Mouse (Mus musculus) hindbrain, embryonic 13.5 days (tissue): Measurements from ENCODE around the gene Muc3. TPM values are rescaled to one million over a fixed set of nuclear protein-coding genes. Genes with fewer than 3 reads are reported as not detected.
"Not testable (repeated sequence)": the region's sequence is repeated elsewhere in the genome, so short reads cannot be mapped to it uniquely, and the experiment has no call there.

Experiments
- ATAC-seq: fragments of 200-750 bp; cut with Nextera tagmentation; 2 replicates; pipeline ENCODE4 v1.8.0; 2017; ENCODE audit warnings: moderate TSS enrichment; ENCODE audit not compliant: low FRiP score
- H3K27ac ChIP-seq: fragments of 300-500 bp; sonication (generic); 2 replicates; pipeline ENCODE4 v1.5.1; 2015; ENCODE audit warnings: inconsistent platforms, mild to moderate bottlenecking, moderate library complexity
- H3K27me3 ChIP-seq: fragments of 300-500 bp; sonication (generic); 2 replicates; pipeline ENCODE4 v1.6.1; 2015; ENCODE audit warnings: mild to moderate bottlenecking, inconsistent platforms
- H3K36me3 ChIP-seq: fragments of 300-500 bp; sonication (generic); 2 replicates; pipeline ENCODE4 v1.6.1; 2015; ENCODE audit warnings: mild to moderate bottlenecking, inconsistent platforms
- H3K4me1 ChIP-seq: fragments of 300-500 bp; sonication (generic); replicated peaks from 2 replicates; pipeline ENCODE4 v1.6.1; 2015; ENCODE audit warnings: inconsistent platforms
- H3K4me2 ChIP-seq: fragments of 300-500 bp; sonication (generic); 2 replicates; pipeline ENCODE4 v1.6.1; 2015; ENCODE audit warnings: inconsistent platforms, mild to moderate bottlenecking, moderate library complexity
- H3K4me3 ChIP-seq: fragments of 300-500 bp; sonication (generic); 2 replicates; pipeline ENCODE4 v1.5.1; 2015; ENCODE audit warnings: mild to moderate bottlenecking, inconsistent platforms
- H3K9ac ChIP-seq: fragments of 300-500 bp; sonication (generic); 2 replicates; pipeline ENCODE4 v1.6.1; 2015; ENCODE audit warnings: mild to moderate bottlenecking, inconsistent platforms
- H3K9me3 ChIP-seq: fragments of 300-500 bp; sonication (generic); 2 replicates; pipeline ENCODE4 v1.6.1; 2016; ENCODE audit warnings: inconsistent platforms
- WGBS: fragments of 180-500 bp; shearing (Covaris S2); methylation state at CpG from one replicate; pipeline ENCODE4 v1.1.7; 2015; 5-methylcytosine and 5-hydroxymethylcytosine counted together
- polyA plus RNA-seq: library from polyadenylated mRNA; unstranded; fragments of >200 nt; fragmentation: Nextera tagmentation; extraction: Ambion mirVana; gene quantifications from 2 replicates; pipeline ENCODE4 v1.2.1, GENCODE M21; 2015

Muc3 gene
- polyA plus RNA-seq, result not detected in 2 replicates

GRCm38 (mm10) chr5:137149272-137149882, at the start of gene Muc3:
Gene Muc3 (minus strand): TSS chr5:137149322.
- H3K9ac ChIP-seq, ATAC-seq, H3K4me3 ChIP-seq: not testable (repeated sequence)

GRCm38 (mm10) chr5:137194488-137195120, 45.5 kb upstream of the Muc3 start:
- 84% methylated on average over 8 of the region's 8 CpGs for WGBS
- H3K36me3 ChIP-seq, result no peaks in the 10 kb centered on the region
- H3K27ac ChIP-seq, result no peak overlapping the region
- 0 out of 2 replicates have a peak, but pooled peaks cover 2% of the 10 kb centered on the region for H3K27me3 ChIP-seq
- no peak for ATAC-seq
- H3K4me1 ChIP-seq, result no peaks in the 10 kb centered on the region
- H3K4me3 ChIP-seq, result no peak overlapping the region
- 0 out of 2 replicates have a peak, but pooled peaks cover 3% of the 10 kb centered on the region for H3K9me3 ChIP-seq
- no peak overlapping the region for H3K9ac ChIP-seq
- H3K4me2 ChIP-seq, result no peak overlapping the region

More at GRCm38 (mm10) chr5:137149272-137149882, at the start of gene Muc3:
- H3K36me3 ChIP-seq, H3K27ac ChIP-seq, H3K4me2 ChIP-seq, H3K27me3 ChIP-seq, H3K4me1 ChIP-seq: not testable (repeated sequence)
- peaks cover 18% of the 10 kb centered on the region; the same call in 1 of the 2 replicates for H3K9me3 ChIP-seq

GRCm38 (mm10) chr5:137193279-137193952, 44.3 kb upstream of the Muc3 start:
- Histone ChIP-seq H3K9me3 (0 out of 2 replicates have a peak, but pooled peaks cover 3% of the 10 kb centered on the region), H3K27ac (no peak overlapping the region), H3K36me3 (no peaks in the 10 kb centered on the region), H3K4me3 (no peak overlapping the region), H3K9ac (no peak overlapping the region), H3K4me1 (no peaks in the 10 kb centered on the region), H3K4me2 (no peak overlapping the region), H3K27me3 (peaks cover 6% of the 10 kb centered on the region; the same call in 1 of the 2 replicates)
- WGBS, result 72% methylated on average over 8 of the region's 8 CpGs
- ATAC-seq, result no peak

- peak overlapping the region; percentile 50 for H3K4me3 ChIP-seq
- H3K36me3 ChIP-seq, result no peaks in the 10 kb centered on the region
- H3K27ac ChIP-seq, result peak overlapping the region; percentile 40; the same call in 1 of the 2 replicates
- peaks cover 9% of the 10 kb centered on the region; the same call in 1 of the 2 replicates for H3K27me3 ChIP-seq
- H3K9me3 ChIP-seq, result 0 out of 2 replicates have a peak, but pooled peaks cover 3% of the 10 kb centered on the region
- peak overlapping the region; percentile 77 for H3K9ac ChIP-seq
- peak overlapping the region; percentile 67 for H3K4me2 ChIP-seq
- 3% methylated on average over 34 of the region's 34 CpGs for WGBS
- no peaks in the 10 kb centered on the region for H3K4me1 ChIP-seq
- no peak for ATAC-seq
Observed at GRCm38 (mm10) chr5:137189326-137189725, 40.2 kb upstream of the Muc3 start.

- H3K9ac ChIP-seq, result no peak overlapping the region
- H3K4me1 ChIP-seq, result no peaks in the 10 kb centered on the region
- no peak overlapping the region for H3K4me2 ChIP-seq
- H3K4me3 ChIP-seq, result no peak overlapping the region
- H3K27ac ChIP-seq, result no peak overlapping the region
- no peaks in the 10 kb centered on the region for H3K9me3 ChIP-seq
- no peak for ATAC-seq
- WGBS, result 88% methylated on average over 8 of the region's 8 CpGs
- H3K27me3 ChIP-seq, result peaks cover 9% of the 10 kb centered on the region; the same call in 1 of the 2 replicates
- H3K36me3 ChIP-seq, result no peaks in the 10 kb centered on the region
Observed at GRCm38 (mm10) chr5:137185362-137185761, 36.2 kb upstream of the Muc3 start.

GRCm38 (mm10) chr5:137179646-137180374, 30.7 kb upstream of the Muc3 start:
- WGBS, result 83% methylated on average over 8 of the region's 8 CpGs
- Histone ChIP-seq H3K27me3 (peaks cover 3% of the 10 kb centered on the region; the same call in 1 of the 2 replicates), H3K4me1 (no peaks in the 10 kb centered on the region), H3K9ac (no peak overlapping the region), H3K9me3 (no peaks in the 10 kb centered on the region), H3K4me3 (no peak overlapping the region), H3K4me2 (no peak overlapping the region), H3K27ac (no peak overlapping the region), H3K36me3 (no peaks in the 10 kb centered on the region)
- ATAC-seq, result no peak

GRCm38 (mm10) chr5:137173967-137174366, 24.8 kb upstream of the Muc3 start:
- Histone ChIP-seq H3K4me3 (no peak overlapping the region), H3K4me2 (no peak overlapping the region), H3K27me3 (no peaks in the 10 kb centered on the region), H3K27ac (no peak overlapping the region), H3K9ac (no peak overlapping the region), H3K36me3 (no peaks in the 10 kb centered on the region), H3K9me3 (no peaks in the 10 kb centered on the region), H3K4me1 (no peaks in the 10 kb centered on the region)
- no peak for ATAC-seq
- WGBS, result 83% methylated on average over 6 of the region's 6 CpGs

- Histone ChIP-seq H3K36me3 (no peaks in the 10 kb centered on the region), H3K27me3 (no peaks in the 10 kb centered on the region), H3K4me1 (no peaks in the 10 kb centered on the region), H3K9me3 (no peaks in the 10 kb centered on the region), H3K27ac (no peak overlapping the region), H3K4me3 (no peak overlapping the region), H3K9ac (no peak overlapping the region), H3K4me2 (no peak overlapping the region)
- WGBS, result 0% methylated on average over 1 of the region's 1 CpGs
- ATAC-seq, result no peak
Observed at GRCm38 (mm10) chr5:137172591-137172990, 23.5 kb upstream of the Muc3 start.

GRCm38 (mm10) chr5:137171478-137171877, 22.4 kb upstream of the Muc3 start:
- H3K27me3 ChIP-seq, result no peaks in the 10 kb centered on the region
- H3K27ac ChIP-seq, result no peak overlapping the region
- H3K4me1 ChIP-seq, result no peaks in the 10 kb centered on the region
- no peak overlapping the region for H3K4me2 ChIP-seq
- no peak overlapping the region for H3K4me3 ChIP-seq
- H3K9ac ChIP-seq, result no peak overlapping the region
- WGBS, result 63% methylated on average over 7 of the region's 7 CpGs
- H3K36me3 ChIP-seq, result no peaks in the 10 kb centered on the region
- H3K9me3 ChIP-seq, result no peaks in the 10 kb centered on the region
- ATAC-seq, result no peak

- no peaks in the 10 kb centered on the region for H3K27me3 ChIP-seq
- H3K4me2 ChIP-seq, result no peak overlapping the region
- H3K36me3 ChIP-seq, result no peaks in the 10 kb centered on the region
- WGBS, result 71% methylated on average over 9 of the region's 9 CpGs
- no peaks in the 10 kb centered on the region for H3K9me3 ChIP-seq
- no peaks in the 10 kb centered on the region for H3K4me1 ChIP-seq
- H3K4me3 ChIP-seq, result no peak overlapping the region
- ATAC-seq, result no peak
- H3K27ac ChIP-seq, result no peak overlapping the region
- H3K9ac ChIP-seq, result no peak overlapping the region
Observed at GRCm38 (mm10) chr5:137170836-137171380, 21.8 kb upstream of the Muc3 start.

GRCm38 (mm10) chr5:137167539-137167938, 18.4 kb upstream of the Muc3 start:
- Histone ChIP-seq H3K27me3 (no peaks in the 10 kb centered on the region), H3K4me2 (no peak overlapping the region), H3K4me3 (no peak overlapping the region), H3K9ac (no peak overlapping the region), H3K27ac (no peak overlapping the region), H3K4me1 (no peaks in the 10 kb centered on the region), H3K36me3 (no peaks in the 10 kb centered on the region), H3K9me3 (no peaks in the 10 kb centered on the region)
- WGBS, result 74% methylated on average over 6 of the region's 6 CpGs
- no peak for ATAC-seq

- 85% methylated on average over 9 of the region's 9 CpGs for WGBS
- no peak overlapping the region for H3K27ac ChIP-seq
Observed at GRCm38 (mm10) chr5:137166012-137166411, 16.9 kb upstream of the Muc3 start.

More at GRCm38 (mm10) chr5:137166012-137166411, 16.9 kb upstream of the Muc3 start:
- no peaks in the 10 kb centered on the region for H3K27me3 ChIP-seq
- no peak overlapping the region for H3K9ac ChIP-seq
- H3K36me3 ChIP-seq, result no peaks in the 10 kb centered on the region
- no peak overlapping the region for H3K4me2 ChIP-seq
- no peak overlapping the region for H3K4me3 ChIP-seq
- H3K9me3 ChIP-seq, result no peaks in the 10 kb centered on the region
- no peak for ATAC-seq
- H3K4me1 ChIP-seq, result no peaks in the 10 kb centered on the region
